ENCODE assay signal across 21 mouse cellular contexts in genomic region chr14:24957392-24957791, GRCm38 (mm10).
"Had no signal": no experiment of that assay in that cellular context is flagged by ENCODE, and none has a peak within 500 bp of the region (broad histone marks: within the 10 kb centered on the region; RNA-seq: fewer than 3 reads in every experiment).

No protein-coding gene starts in this region.

- H3K9ac ChIP-seq: kidney, embryonic 15.5 days; limb, embryonic 12.5 days; limb, embryonic 15.5 days; liver, embryonic 14.5 days; liver, postnatal 0 days; lung, embryonic 14.5 days; midbrain, embryonic 12.5 days; midbrain, embryonic 15.5 days; neural tube, embryonic 12.5 days; neural tube, embryonic 15.5 days had no signal

- H3K4me3 ChIP-seq: kidney, embryonic 15.5 days; left cerebral cortex, adult 2 months; limb, embryonic 12.5 days; limb, embryonic 15.5 days; midbrain, embryonic 12.5 days; midbrain, embryonic 15.5 days; neural tube, embryonic 12.5 days; neural tube, embryonic 15.5 days had no signal

- H3K9me3 ChIP-seq: kidney, embryonic 15.5 days; limb, embryonic 12.5 days; limb, embryonic 15.5 days; midbrain, embryonic 12.5 days; midbrain, embryonic 15.5 days; neural tube, embryonic 12.5 days; neural tube, embryonic 15.5 days had no signal

- H3K36me3 ChIP-seq: kidney, embryonic 15.5 days; limb, embryonic 12.5 days; limb, embryonic 15.5 days; midbrain, embryonic 12.5 days; midbrain, embryonic 15.5 days; neural tube, embryonic 12.5 days; neural tube, embryonic 15.5 days had no signal

- DNase-seq: kidney, adult 8-10 months; kidney, postnatal 10 days; kidney, postnatal 36 days; layer of hippocampus, postnatal 36 days; left cerebral cortex, postnatal 4 days; liver, postnatal 0 days; lung, embryonic 14.5 days; thymus, adult 18-20 months; thymus, postnatal 36 days had no signal

- H3K27ac ChIP-seq: kidney, embryonic 15.5 days; left cerebral cortex, adult 2 months; limb, embryonic 12.5 days; limb, embryonic 15.5 days; liver, embryonic 14.5 days; macrophage; midbrain, embryonic 12.5 days; neural tube, embryonic 12.5 days had no signal

- H3K4me1 ChIP-seq: kidney, embryonic 15.5 days; neural tube, embryonic 12.5 days had no signal

- H3K4me2 ChIP-seq: kidney, embryonic 15.5 days; limb, embryonic 12.5 days; limb, embryonic 15.5 days; liver, embryonic 11.5 days; lung, embryonic 14.5 days; midbrain, embryonic 12.5 days; midbrain, embryonic 15.5 days; neural tube, embryonic 12.5 days; neural tube, embryonic 15.5 days had no signal

- ATAC-seq: liver, postnatal 0 days; lung, postnatal 0 days had no signal

- H3K27me3 ChIP-seq: kidney, embryonic 15.5 days; limb, embryonic 12.5 days; limb, embryonic 15.5 days; midbrain, embryonic 15.5 days; neural tube, embryonic 15.5 days had no signal
